Mouse (Mus musculus) frontal cortex, postnatal 25 days (tissue): ENCODE results near the gene Zfand2b.

Experiments used
- DNase-seq, 2 experiments: peaks; one replicate each; pipeline ENCODE4 v3.0.0; 2022; ENCODE audit warnings: low spot score in 2 of 2

The Zfand2b gene

GRCm38 (mm10) chr1:75168472-75169464 is at the start of gene Zfand2b:
Zfand2b (plus strand) TSS chr1:75168646.
- DNase-seq = peak; percentile 80 to 87

GRCm38 (mm10) chr1:75122211-75122610 is 46.2 kb upstream of the Zfand2b start:
- no peak for DNase-seq

- peak; percentile 71 to 86 for DNase-seq
Observed at GRCm38 (mm10) chr1:75124346-75125321, 43.8 kb upstream of the Zfand2b start, which contains the start of gene Nhej1. Nhej1 (minus strand) TSS chr1:75125200.

- DNase-seq = no peak
Observed at GRCm38 (mm10) chr1:75125418-75125817, 43.0 kb upstream of the Zfand2b start.

GRCm38 (mm10) chr1:75128641-75129040 is 39.8 kb upstream of the Zfand2b start:
- no peak for DNase-seq

- DNase-seq = no peak
Observed at GRCm38 (mm10) chr1:75133421-75134207, 34.8 kb upstream of the Zfand2b start, which contains the start of gene Slc23a3. Slc23a3 (minus strand) TSS chr1:75133890.

GRCm38 (mm10) chr1:75136293-75136692 is 32.2 kb upstream of the Zfand2b start:
- DNase-seq = no peak

- no peak for DNase-seq
Observed at GRCm38 (mm10) chr1:75136730-75137129, 31.7 kb upstream of the Zfand2b start.

- DNase-seq = no peak
Observed at GRCm38 (mm10) chr1:75138448-75138847, 30.0 kb upstream of the Zfand2b start.

GRCm38 (mm10) chr1:75140601-75141190 is 27.8 kb upstream of the Zfand2b start:
- DNase-seq = no peak

GRCm38 (mm10) chr1:75141486-75142190 is 26.8 kb upstream of the Zfand2b start:
- DNase-seq = peak; percentile 45 to 48

GRCm38 (mm10) chr1:75142301-75143261 is 25.9 kb upstream of the Zfand2b start, which contains the start of the genes Cnppd1 and Retreg2:
Cnppd1 (minus strand) TSS chr1:75142711.
Retreg2 (plus strand) TSS chr1:75142778.
- DNase-seq = peak; percentile 94 to 95

GRCm38 (mm10) chr1:75145589-75145988 is 22.9 kb upstream of the Zfand2b start:
- no peak for DNase-seq

GRCm38 (mm10) chr1:75147411-75148135 is 20.9 kb upstream of the Zfand2b start:
- no peak for DNase-seq

- no peak for DNase-seq
Observed at GRCm38 (mm10) chr1:75148727-75149126, 19.7 kb upstream of the Zfand2b start.

- DNase-seq = no peak
Observed at GRCm38 (mm10) chr1:75155837-75156236, 12.6 kb upstream of the Zfand2b start.

GRCm38 (mm10) chr1:75158990-75159389 is 9.5 kb upstream of the Zfand2b start:
- no peak for DNase-seq
